Mouse (Mus musculus): Measurements from ENCODE around the gene Vmn1r49. TPM values are rescaled to one million over a fixed set of nuclear protein-coding genes. Genes with fewer than 3 reads are reported as not detected.
"Not testable (repeated sequence)": the region's sequence is repeated elsewhere in the genome, so short reads cannot be mapped to it uniquely, and the experiment has no call there.

Gene Vmn1r49
- not detected in 2 replicates for polyA plus RNA-seq (2014; fragmentation: Nextera tagmentation; extraction: Ambion mirVana)

GRCm38 (mm10) chr6:90078406-90078805 lies at the start of gene Vmn1r49:
Gene Vmn1r49 (minus strand): TSS chr6:90078506.
- 71% methylated on average over 4 of the region's 4 CpGs for WGBS (ENCODE audit: insufficient replicate concordance)
- no peak within 1 kb of the TSS for H3K4me3 ChIP-seq (ENCODE audit: low read depth, low read length)
- ATAC-seq (replicated peaks; ENCODE audit: insufficient number of reproducible peaks, low FRiP score, low TSS enrichment): no peak

DNA sequence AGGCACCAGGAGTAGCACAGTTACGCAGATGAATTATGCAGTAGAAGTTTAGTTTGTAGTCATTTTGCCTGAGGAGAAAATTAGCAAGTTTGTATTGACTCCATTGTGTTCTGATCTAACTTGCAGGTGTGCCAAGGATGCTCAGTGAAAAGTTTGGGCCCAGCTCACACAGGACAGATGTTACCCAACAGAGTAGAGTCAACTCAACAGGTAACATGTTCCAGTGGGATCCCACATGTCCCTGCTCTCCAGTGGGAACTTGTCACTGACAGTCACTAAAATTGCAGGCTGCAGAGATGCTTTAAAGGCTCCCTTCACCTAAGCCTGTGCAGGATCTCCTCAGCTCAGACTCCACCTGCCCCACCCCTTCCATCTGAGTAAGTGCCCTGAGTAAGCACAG lies 44.0 kb upstream of the Vmn1r49 start, which contains the start of gene Vmn1r51:
Gene Vmn1r51, plus strand, starts transcription at position 301 of the 400 bp plus-strand sequence.
- H3K9me3 ChIP-seq (replicated peaks; ENCODE audit: control insufficient read depth, low read length); H3K4me2 ChIP-seq; H3K4me1 ChIP-seq (ENCODE audit: control insufficient read depth, insufficient read depth, low read length); H3K27me3 ChIP-seq (ENCODE audit: control insufficient read depth, insufficient read depth, low read length); H3K4me3 ChIP-seq (ENCODE audit: low read depth, low read length); H3K36me3 ChIP-seq (ENCODE audit: control insufficient read depth, insufficient read depth, low read length); H3K27ac ChIP-seq (ENCODE audit: low read depth, low read length); H3K9ac ChIP-seq (ENCODE audit: low read depth, low read length); ATAC-seq (replicated peaks; ENCODE audit: insufficient number of reproducible peaks, low FRiP score, low TSS enrichment): not testable (repeated sequence)
- 75% methylated on average over 1 of the region's 1 CpGs for WGBS (ENCODE audit: insufficient replicate concordance)

More at GRCm38 (mm10) chr6:90078406-90078805, at the start of gene Vmn1r49:
- Histone ChIP-seq H3K9ac (ENCODE audit: low read depth, low read length) (no peak within 1 kb of the TSS), H3K4me2 (no peak within 1 kb of the TSS), H3K27ac (ENCODE audit: low read depth, low read length) (no peak within 1 kb of the TSS), H3K36me3 (ENCODE audit: control insufficient read depth, insufficient read depth, low read length) (no peaks in the 10 kb centered on the region), H3K9me3 (replicated peaks; ENCODE audit: control insufficient read depth, low read length) (peaks cover 5% of the 10 kb centered on the region; the same call in 1 of the 2 replicates), H3K4me1 (ENCODE audit: control insufficient read depth, insufficient read depth, low read length) (no peaks in the 10 kb centered on the region), H3K27me3 (ENCODE audit: control insufficient read depth, insufficient read depth, low read length) (no peaks in the 10 kb centered on the region)

DNA sequence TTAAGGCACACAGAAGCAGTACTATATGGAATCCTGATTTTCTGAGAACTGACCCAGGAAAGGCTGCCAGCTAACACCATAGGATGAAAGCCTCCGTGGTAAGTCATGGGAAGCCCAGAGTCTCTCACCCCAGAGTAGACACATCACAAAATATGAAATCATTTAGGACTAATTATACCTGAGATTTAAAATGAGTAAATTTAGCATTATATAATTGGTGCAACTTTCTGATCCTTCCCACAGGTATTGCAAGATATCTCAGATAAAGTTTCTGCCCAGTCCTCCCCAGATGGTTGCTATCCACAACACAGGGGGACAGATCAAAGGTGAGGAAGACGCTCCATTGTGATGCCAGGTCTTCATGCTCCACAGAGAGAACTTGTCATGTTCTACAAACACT lies 22.8 kb upstream of the Vmn1r49 start, which contains the start of gene Vmn1r50:
Gene Vmn1r50, plus strand, starts transcription at position 301 of the 400 bp plus-strand sequence.
- Histone ChIP-seq H3K9me3 (replicated peaks; ENCODE audit: control insufficient read depth, low read length) (no peaks in the 10 kb centered on the region; the same call in 1 of the 2 replicates), H3K27me3 (ENCODE audit: control insufficient read depth, insufficient read depth, low read length) (no peaks in the 10 kb centered on the region), H3K4me2 (no peak within 1 kb of the TSS), H3K36me3 (ENCODE audit: control insufficient read depth, insufficient read depth, low read length) (no peaks in the 10 kb centered on the region), H3K27ac (ENCODE audit: low read depth, low read length) (no peak within 1 kb of the TSS), H3K4me3 (ENCODE audit: low read depth, low read length) (no peak within 1 kb of the TSS), H3K4me1 (ENCODE audit: control insufficient read depth, insufficient read depth, low read length) (no peaks in the 10 kb centered on the region), H3K9ac (ENCODE audit: low read depth, low read length) (no peak within 1 kb of the TSS)
- WGBS (ENCODE audit: insufficient replicate concordance): 54% methylated on average over 2 of the region's 2 CpGs
- ATAC-seq (replicated peaks; ENCODE audit: insufficient number of reproducible peaks, low FRiP score, low TSS enrichment): no peak

DNA sequence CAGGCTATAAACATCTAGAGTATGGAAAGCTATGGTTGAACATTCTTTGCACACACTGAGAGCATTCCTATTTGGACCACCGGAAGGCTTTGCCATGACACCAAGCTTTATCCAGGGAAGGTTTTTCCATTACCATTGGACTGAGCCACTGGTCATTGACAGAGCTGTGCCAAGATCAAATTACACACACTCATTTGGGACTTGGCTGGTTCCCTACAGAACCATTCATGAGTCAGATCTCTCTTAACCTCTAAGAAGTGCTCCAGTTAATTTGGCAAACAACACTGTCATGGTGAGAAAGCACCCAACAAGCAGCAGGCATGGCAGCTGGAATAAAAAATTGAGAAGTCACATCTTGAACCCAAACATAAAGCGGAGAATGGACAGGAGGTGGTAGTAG lies 22.3 kb upstream of the Vmn1r49 start:
- Histone ChIP-seq H3K9ac (ENCODE audit: low read depth, low read length) (no peak overlapping the region), H3K36me3 (ENCODE audit: control insufficient read depth, insufficient read depth, low read length) (no peaks in the 10 kb centered on the region), H3K4me3 (ENCODE audit: low read depth, low read length) (no peak overlapping the region), H3K27ac (ENCODE audit: low read depth, low read length) (no peak overlapping the region), H3K9me3 (replicated peaks; ENCODE audit: control insufficient read depth, low read length) (no peaks in the 10 kb centered on the region; the same call in 1 of the 2 replicates), H3K4me1 (ENCODE audit: control insufficient read depth, insufficient read depth, low read length) (no peaks in the 10 kb centered on the region), H3K4me2 (no peak overlapping the region), H3K27me3 (ENCODE audit: control insufficient read depth, insufficient read depth, low read length) (no peaks in the 10 kb centered on the region)
- ATAC-seq (replicated peaks; ENCODE audit: insufficient number of reproducible peaks, low FRiP score, low TSS enrichment): no peak
- 86% methylated on average over 2 of the region's 2 CpGs for WGBS (ENCODE audit: insufficient replicate concordance)

- not testable (repeated sequence) for H3K9me3 ChIP-seq (replicated peaks; ENCODE audit: control insufficient read depth, low read length); H3K27me3 ChIP-seq (ENCODE audit: control insufficient read depth, insufficient read depth, low read length); H3K27ac ChIP-seq (ENCODE audit: low read depth, low read length); H3K4me1 ChIP-seq (ENCODE audit: control insufficient read depth, insufficient read depth, low read length); H3K9ac ChIP-seq (ENCODE audit: low read depth, low read length); H3K36me3 ChIP-seq (ENCODE audit: control insufficient read depth, insufficient read depth, low read length); H3K4me3 ChIP-seq (ENCODE audit: low read depth, low read length); H3K4me2 ChIP-seq; ATAC-seq (replicated peaks; ENCODE audit: insufficient number of reproducible peaks, low FRiP score, low TSS enrichment)
- no CpG with 5 or more reads among the region's 2 CpGs for WGBS (ENCODE audit: insufficient replicate concordance)
These were observed 41.6 kb downstream of the Vmn1r49 start, which contains the start of gene Vmn1r48 for GRCm38 (mm10) chr6:90036741-90037140. Gene Vmn1r48 (minus strand): TSS chr6:90036841.

Other genes with a start within 250 kb of the Vmn1r49 start
- gene Vmn1r42, start 202.1 kb downstream of the Vmn1r49 start, polyA plus RNA-seq (2014; fragmentation: Nextera tagmentation; extraction: Ambion mirVana): not detected in 2 replicates
- not detected in 2 replicates for gene Vmn1r43, start 202.1 kb downstream of the Vmn1r49 start, polyA plus RNA-seq (2014; fragmentation: Nextera tagmentation; extraction: Ambion mirVana)
- not detected in 2 replicates for gene Vmn1r44, start 194.8 kb downstream of the Vmn1r49 start, polyA plus RNA-seq (2014; fragmentation: Nextera tagmentation; extraction: Ambion mirVana)
- gene Vmn1r45, start 137.9 kb downstream of the Vmn1r49 start, polyA plus RNA-seq (2014; fragmentation: Nextera tagmentation; extraction: Ambion mirVana): not detected in 2 replicates
- not detected in 2 replicates for gene Vmn1r46, start 109.2 kb downstream of the Vmn1r49 start, polyA plus RNA-seq (2014; fragmentation: Nextera tagmentation; extraction: Ambion mirVana)
- not detected in 2 replicates for gene Vmn1r47, start 62.4 kb downstream of the Vmn1r49 start, polyA plus RNA-seq (2014; fragmentation: Nextera tagmentation; extraction: Ambion mirVana)
- not detected in 2 replicates for gene Vmn1r48, start 41.7 kb downstream of the Vmn1r49 start, polyA plus RNA-seq (2014; fragmentation: Nextera tagmentation; extraction: Ambion mirVana)
- gene Vmn1r50, start 22.9 kb upstream of the Vmn1r49 start, polyA plus RNA-seq (2014; fragmentation: Nextera tagmentation; extraction: Ambion mirVana): not detected in 2 replicates
- gene Vmn1r51, start 44.1 kb upstream of the Vmn1r49 start, polyA plus RNA-seq (2014; fragmentation: Nextera tagmentation; extraction: Ambion mirVana): not detected in 2 replicates
- gene Vmn1r52, start 96.3 kb upstream of the Vmn1r49 start, polyA plus RNA-seq (2014; fragmentation: Nextera tagmentation; extraction: Ambion mirVana): not detected in 2 replicates
- gene V1ra8, start 124.3 kb upstream of the Vmn1r49 start, polyA plus RNA-seq (2014; fragmentation: Nextera tagmentation; extraction: Ambion mirVana): not detected in 2 replicates
- gene Vmn1r53, start 145.9 kb upstream of the Vmn1r49 start, polyA plus RNA-seq (2014; fragmentation: Nextera tagmentation; extraction: Ambion mirVana): not detected in 2 replicates
- gene Vmn1r54, start 167.8 kb upstream of the Vmn1r49 start, polyA plus RNA-seq (2014; fragmentation: Nextera tagmentation; extraction: Ambion mirVana): not detected in 2 replicates
- gene BC048671, start 222.7 kb upstream of the Vmn1r49 start, polyA plus RNA-seq (2014; fragmentation: Nextera tagmentation; extraction: Ambion mirVana): not detected in 2 replicates
- gene Chst13, start 246.7 kb upstream of the Vmn1r49 start, polyA plus RNA-seq (2014; fragmentation: Nextera tagmentation; extraction: Ambion mirVana): 0.25 and 0.30 TPM in 2 replicates